Mouse (Mus musculus): ENCODE data around the gene Sap25. TPM values are rescaled to one million over a fixed set of nuclear protein-coding genes. Genes with fewer than 3 reads are reported as not detected.
"Not testable (repeated sequence)": the region's sequence is repeated elsewhere in the genome, so short reads cannot be mapped to it uniquely, and the experiment has no call there.

Sap25 gene
- total RNA-seq (2021), result 1 to 10 TPM; 8.2 to 9.5 TPM
- long read RNA-seq, partial matches to known transcripts, result 0 of 2 reads
- long read RNA-seq, other reads (novel, unspliced or antisense), result 0 of 2 reads

DNA sequence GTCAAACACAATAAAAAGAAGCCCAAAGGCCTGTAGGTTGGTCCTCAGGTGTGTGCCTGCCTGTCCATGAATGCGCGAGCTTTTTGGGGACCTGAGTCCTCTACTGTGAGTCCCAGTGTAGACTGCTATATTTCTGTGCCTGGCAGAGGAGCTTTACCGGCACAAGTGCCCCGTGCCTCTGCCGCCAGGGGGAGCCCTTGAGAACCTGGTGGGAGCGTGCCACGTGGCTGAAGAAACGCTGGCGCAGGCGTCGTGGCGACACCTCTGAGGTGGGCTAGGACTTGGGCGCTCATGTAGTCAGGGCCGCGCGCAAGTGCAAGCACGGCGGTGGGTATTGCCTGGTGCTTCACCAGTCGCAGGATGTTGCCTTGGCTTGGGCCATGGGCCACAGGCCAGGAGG is at the start of gene Sap25:
Sap25 (plus strand) TSS at position 281 of the 400 bp plus-strand sequence.
- DNase-seq (ENCODE audit: low spot score in 2 of 2), result no peak

DNA sequence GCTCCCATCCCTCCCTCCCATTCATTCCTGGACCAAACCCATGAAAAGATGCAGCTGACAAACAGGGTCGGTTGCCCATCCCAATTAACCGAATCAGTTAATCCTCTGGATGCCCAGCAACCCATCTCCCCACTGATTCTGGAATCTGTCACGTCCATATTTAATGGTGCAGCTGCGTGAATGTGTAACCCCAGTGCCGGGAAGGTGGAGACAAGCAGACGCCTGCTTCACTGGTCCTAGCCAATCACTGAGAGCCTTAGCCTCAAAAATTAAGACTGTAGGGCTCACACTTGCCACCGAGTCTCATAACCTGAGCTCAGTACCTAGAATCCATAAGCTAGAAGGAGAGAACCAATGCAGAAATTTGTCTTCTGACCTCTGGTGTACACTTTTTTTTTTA is 45.2 kb upstream of the Sap25 start:
- DNase-seq (ENCODE audit: low spot score in 2 of 2), result no peak

GRCm38 (mm10) chr5:137596601-137597261 is 44.4 kb upstream of the Sap25 start:
- DNase-seq (ENCODE audit: low spot score in 2 of 2), result no peak

- no peak for DNase-seq (ENCODE audit: low spot score in 2 of 2)
Measured at GRCm38 (mm10) chr5:137597625-137598024, 43.5 kb upstream of the Sap25 start.

DNA sequence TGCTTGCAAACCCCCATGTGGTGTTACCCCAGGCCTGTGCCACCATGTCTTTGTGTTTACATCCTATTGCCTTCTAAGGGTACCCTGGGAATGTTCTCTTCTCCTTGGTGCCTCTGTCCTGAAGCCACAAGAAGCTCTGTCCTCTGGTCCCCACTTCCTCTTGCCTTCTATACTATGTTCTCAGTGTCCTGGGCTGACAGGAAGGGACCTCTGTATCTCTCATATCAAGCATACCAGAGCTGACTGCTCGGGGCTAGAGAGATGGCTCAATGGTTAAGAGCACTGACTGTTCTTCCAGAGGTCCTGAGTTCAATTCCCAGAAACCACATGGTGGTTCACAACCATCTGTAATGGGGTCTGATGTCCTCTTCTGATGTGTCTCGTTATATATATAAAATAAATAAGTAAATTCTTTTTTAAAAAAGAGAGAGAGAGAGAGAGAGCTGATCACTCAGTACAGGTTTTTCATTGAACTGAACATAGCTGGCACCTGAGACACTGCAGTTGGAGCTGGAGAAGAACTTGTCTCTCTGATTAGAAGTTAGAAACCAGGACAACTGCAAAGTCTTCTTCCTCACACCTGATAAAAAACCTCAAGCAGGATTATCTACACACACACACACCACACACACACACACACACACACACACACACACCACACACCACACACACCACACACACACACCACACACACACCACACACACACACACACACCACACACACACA is 42.9 kb upstream of the Sap25 start:
- no peak for DNase-seq (ENCODE audit: low spot score in 2 of 2)

DNA sequence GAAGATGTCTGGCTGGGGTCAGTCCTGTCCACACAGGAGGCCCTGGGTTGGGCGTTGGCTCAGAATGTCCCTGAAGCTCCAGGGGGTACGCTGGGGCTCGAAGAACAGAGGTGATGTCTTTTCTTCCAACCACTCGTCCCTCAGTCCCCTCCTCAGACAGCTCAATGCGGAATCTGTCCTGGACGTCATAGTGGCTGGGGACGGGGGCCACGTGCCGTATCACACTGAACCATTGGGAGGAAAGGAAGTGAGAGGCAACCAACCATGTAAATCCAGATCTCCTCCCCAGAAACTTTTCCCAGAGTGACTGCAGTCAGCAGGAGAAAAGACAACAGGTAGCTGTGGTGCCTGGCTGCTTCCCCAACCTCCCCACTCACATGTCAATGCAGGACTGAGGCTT is 41.5 kb upstream of the Sap25 start:
- DNase-seq (ENCODE audit: low spot score in 2 of 2), result no peak

- no peak for DNase-seq (ENCODE audit: low spot score in 2 of 2)
Measured at GRCm38 (mm10) chr5:137600281-137600618, 40.9 kb upstream of the Sap25 start.

DNA sequence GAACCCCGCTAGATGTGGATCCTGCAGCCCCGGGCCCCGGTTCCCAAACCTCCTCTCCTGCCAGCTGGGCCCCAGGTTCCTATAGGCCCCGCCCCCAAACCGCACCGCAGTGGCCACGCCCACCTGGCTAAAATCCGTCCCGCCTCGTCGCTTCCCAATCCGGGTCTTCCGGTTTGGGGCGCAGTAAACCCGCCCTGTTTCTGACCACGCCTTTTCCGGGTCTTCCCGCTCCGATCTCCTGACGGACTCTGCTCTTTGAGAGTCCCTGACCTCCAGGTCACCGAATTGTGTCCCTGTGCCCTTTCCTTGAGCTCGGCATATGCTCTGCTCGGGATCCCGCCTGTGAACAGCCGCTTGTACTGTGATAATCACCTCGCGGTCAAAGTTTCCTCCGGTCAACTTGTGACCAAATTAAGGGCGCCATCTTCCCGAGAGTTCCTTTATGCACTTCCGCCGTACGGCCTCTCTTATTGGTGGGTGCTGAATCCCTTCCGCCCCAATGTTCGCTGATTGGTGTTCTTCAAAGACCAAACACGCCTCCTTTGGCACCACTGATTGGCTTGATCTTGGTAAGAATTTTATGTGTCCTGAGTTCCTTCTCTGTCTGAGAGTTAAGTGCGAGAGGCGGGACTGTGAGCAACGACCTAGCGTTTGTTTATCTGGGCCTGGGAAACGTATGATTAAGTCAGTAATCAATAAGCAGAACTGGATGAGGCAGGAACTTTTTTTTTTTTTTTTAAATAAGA is 40.3 kb upstream of the Sap25 start, which contains the start of gene Mospd3:
Mospd3 (minus strand) TSS at position 440 of the 746 bp plus-strand sequence.
- peak; percentile 91 to 97 for DNase-seq (ENCODE audit: low spot score in 2 of 2)

DNA sequence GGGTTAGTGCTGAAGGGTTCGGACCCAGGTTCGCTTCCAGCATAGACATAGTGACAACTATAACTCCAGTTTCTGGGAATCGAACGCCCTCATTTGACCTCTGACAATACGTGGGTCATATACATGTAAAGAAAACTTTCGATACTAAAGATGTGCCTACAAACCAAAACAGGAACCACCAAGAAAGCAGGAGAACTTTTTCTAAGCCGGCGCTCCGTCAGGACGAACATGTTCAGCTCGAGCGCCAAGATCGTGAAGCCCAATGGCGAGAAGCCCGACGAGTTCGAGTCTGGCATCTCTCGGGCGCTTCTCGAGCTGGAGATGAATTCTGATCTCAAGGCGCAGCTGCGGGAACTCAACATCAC is 39.8 kb upstream of the Sap25 start:
- no peak for DNase-seq (ENCODE audit: low spot score in 2 of 2)

DNA sequence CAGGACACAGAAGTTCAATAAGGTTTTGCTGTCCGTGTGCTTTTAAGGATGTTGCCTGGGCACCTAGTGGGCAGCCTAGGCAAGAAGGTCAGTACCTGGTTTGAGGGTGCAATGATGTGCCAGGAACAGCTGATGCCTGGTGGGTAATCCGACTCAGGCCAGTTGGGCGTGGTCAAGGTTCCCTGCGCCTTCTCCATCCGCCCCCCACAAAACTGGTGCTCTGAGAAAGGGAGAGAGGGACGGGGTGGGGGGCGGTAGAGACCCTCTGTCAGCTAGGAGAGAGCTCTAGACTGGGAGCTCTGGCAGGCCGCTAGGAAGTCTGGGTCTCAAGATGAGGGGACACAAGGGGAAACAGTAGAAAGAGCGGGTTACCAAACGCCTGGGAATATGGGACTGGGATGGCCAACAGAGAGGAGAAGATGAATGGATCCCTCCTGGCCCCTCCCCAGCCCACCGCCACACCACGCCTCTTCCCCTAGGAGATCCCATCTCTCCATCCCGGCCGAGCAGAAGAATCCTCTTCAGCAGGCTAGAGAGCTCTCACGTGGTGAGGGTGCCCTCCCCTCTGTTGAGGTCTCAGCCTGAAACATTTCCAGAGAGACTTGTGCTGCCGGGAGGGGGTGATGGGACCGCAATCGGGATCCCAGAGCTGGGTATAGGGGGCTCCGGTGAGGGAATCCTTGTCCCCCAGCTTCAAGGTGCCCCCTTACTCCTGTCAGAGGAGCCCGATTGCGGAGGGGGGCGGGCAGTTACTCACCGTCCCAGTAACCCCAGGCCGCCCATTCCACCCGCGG is 33.1 kb upstream of the Sap25 start:
- DNase-seq (ENCODE audit: low spot score in 2 of 2), result no peak

DNA sequence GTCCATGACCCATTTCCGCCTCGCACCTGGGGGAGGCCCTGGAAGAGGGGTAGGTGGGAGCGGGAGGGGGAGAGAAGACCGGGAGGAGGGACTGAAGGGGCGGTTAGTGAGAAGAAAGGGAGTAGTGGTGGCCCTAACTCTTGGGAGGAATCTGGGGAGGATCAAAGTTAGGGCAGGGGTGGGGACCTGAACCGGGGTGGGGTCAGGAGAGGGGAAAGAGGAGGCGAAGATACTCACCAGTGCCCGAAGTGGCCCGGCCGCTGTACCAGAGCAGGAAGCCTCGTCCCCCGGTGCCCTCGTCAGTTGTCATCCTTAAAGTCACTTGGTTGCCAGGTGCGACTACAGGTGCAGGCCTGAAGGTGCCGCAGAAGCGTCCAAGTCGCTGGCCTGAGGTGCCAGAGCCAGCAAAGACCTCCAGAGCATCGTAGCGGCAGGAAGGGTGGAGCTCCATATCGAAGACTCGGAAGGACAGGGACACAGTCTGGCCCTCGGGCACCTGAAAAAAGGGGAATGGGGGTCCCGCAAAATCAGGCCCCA is 32.4 kb upstream of the Sap25 start:
- DNase-seq (ENCODE audit: low spot score in 2 of 2), result no peak

- no peak for DNase-seq (ENCODE audit: low spot score in 2 of 2)
Measured at GRCm38 (mm10) chr5:137609292-137609691, 31.8 kb upstream of the Sap25 start.

GRCm38 (mm10) chr5:137610056-137610455 is 31.1 kb upstream of the Sap25 start:
- no peak for DNase-seq (ENCODE audit: low spot score in 2 of 2)

DNA sequence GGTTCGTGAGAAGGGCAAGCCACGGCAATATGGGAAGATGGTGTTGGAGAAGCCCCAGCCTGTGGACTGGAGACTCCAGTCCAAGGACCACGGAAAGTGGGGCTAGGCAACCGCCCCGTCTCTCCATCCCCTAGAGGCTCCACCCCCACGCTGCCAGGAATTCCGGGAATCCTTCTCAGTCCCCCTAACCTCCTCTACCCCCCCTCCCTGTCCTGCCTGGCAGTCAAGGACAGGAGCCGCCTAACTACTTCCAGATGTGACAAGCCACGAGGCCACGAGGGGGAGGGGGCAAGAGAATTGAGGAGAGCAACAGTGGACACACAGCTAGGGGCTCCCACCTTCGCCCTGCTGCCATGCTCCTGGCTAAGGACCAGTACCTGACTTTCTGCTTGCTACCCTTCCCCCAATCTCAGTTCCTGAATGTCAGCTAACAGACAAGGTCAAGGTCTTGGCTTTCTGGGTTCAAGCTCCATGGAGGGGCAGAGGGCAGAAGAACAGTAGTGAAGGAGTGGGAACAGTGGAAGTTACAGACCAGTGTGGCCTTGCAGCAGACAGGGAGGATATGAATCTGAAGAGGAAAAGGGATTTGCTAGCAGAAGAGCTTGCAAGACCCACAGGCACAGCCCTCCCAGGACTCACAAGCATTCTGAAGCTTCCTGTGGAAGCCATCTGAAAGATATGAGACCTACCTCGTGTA is 30.4 kb upstream of the Sap25 start:
- DNase-seq (ENCODE audit: low spot score in 2 of 2), result no peak

- no peak for DNase-seq (ENCODE audit: low spot score in 2 of 2)
Measured at GRCm38 (mm10) chr5:137611245-137611602, 29.9 kb upstream of the Sap25 start.

GRCm38 (mm10) chr5:137613076-137613475 is 28.1 kb upstream of the Sap25 start:
- DNase-seq (ENCODE audit: low spot score in 2 of 2), result no peak

DNA sequence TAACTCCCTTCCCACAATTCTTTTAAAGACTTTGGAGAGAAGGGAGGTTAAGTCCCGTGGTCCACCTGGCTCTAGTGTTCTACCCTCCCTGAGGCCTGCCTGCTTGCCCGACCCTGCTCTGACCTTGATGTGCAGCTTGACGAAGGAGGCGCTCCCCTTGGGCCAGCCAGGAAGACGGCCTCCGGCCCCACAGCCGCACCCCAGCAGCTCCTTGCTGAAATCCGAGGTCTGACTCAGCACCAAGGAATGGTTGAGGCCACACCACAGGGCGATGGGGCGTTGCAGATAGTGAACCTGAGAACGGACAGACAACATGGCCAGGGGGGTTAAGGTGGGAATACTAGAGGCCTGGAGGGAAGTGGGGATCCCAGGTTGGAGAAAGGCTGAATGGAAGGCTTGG is 27.6 kb upstream of the Sap25 start, which contains the start of gene Pcolce:
Pcolce (minus strand) TSS at position 235 of the 400 bp plus-strand sequence.
- no peak for DNase-seq (ENCODE audit: low spot score in 2 of 2)

- DNase-seq (ENCODE audit: low spot score in 2 of 2), result not testable (repeated sequence)
Measured at GRCm38 (mm10) chr5:137614921-137615320, 26.2 kb upstream of the Sap25 start.

- DNase-seq (ENCODE audit: low spot score in 2 of 2), result no peak
Measured at GRCm38 (mm10) chr5:137615347-137615746, 25.8 kb upstream of the Sap25 start.

- no peak for DNase-seq (ENCODE audit: low spot score in 2 of 2)
Measured at GRCm38 (mm10) chr5:137623937-137624530, 17.1 kb upstream of the Sap25 start.
